Mouse (Mus musculus) stomach, embryonic 16.5 days (tissue): ENCODE data around the gene Insyn1. TPM values are rescaled to one million over a fixed set of nuclear protein-coding genes. Genes with fewer than 3 reads are reported as not detected.

ENCODE experiments used
- ATAC-seq: fragments of 200-750 bp; cut with Nextera tagmentation; 2 replicates; pipeline ENCODE4 v1.8.0; 2017; ENCODE audit warnings: moderate number of reproducible peaks, moderate TSS enrichment; ENCODE audit not compliant: insufficient read depth, low FRiP score
- H3K27ac ChIP-seq: fragments of 300-500 bp; sonication (generic); 2 replicates; pipeline ENCODE4 v1.5.1; 2014; ENCODE audit warnings: low read length
- H3K27me3 ChIP-seq: fragments of 300-500 bp; sonication (generic); 2 replicates; pipeline ENCODE4 v1.6.1; 2014; ENCODE audit warnings: low read length, control low read depth, mixed read lengths; ENCODE audit not compliant: control insufficient read depth, insufficient read depth
- H3K36me3 ChIP-seq: fragments of 300-500 bp; sonication (generic); 2 replicates; pipeline ENCODE4 v1.6.1; 2014; ENCODE audit warnings: low read length; ENCODE audit not compliant: control insufficient read depth, insufficient read depth
- H3K4me1 ChIP-seq: fragments of 300-500 bp; sonication (generic); 2 replicates; pipeline ENCODE4 v1.6.1; 2014; ENCODE audit warnings: low read length, control low read depth, mixed read lengths; ENCODE audit not compliant: control insufficient read depth, insufficient read depth
- H3K4me2 ChIP-seq: fragments of 300-500 bp; sonication (generic); 2 replicates; pipeline ENCODE4 v1.6.1; 2014; ENCODE audit warnings: low read depth, low read length, mixed read lengths
- H3K4me3 ChIP-seq: fragments of 300-500 bp; sonication (generic); replicated peaks from 2 replicates; pipeline ENCODE4 v1.5.1; 2014; ENCODE audit warnings: mild to moderate bottlenecking, low read length
- H3K9ac ChIP-seq: fragments of 300-500 bp; sonication (generic); 2 replicates; pipeline ENCODE4 v1.6.1; 2014; ENCODE audit warnings: low read length
- H3K9me3 ChIP-seq: fragments of 300-500 bp; sonication (generic); replicated peaks from 2 replicates; pipeline ENCODE4 v1.6.1; 2016; ENCODE audit warnings: low read length, control low read depth; ENCODE audit not compliant: control insufficient read depth
- WGBS: fragments of 180-500 bp; shearing (Covaris S2); extraction: QIAGEN DNeasy Blood & Tissue Kit; methylation state at CpG from one replicate; pipeline ENCODE4 v1.1.7; 2014; 5-methylcytosine and 5-hydroxymethylcytosine counted together
- polyA plus RNA-seq: library from polyadenylated mRNA; unstranded; fragments of >200 nt; fragmentation: Nextera tagmentation; extraction: Ambion mirVana; gene quantifications from 2 replicates; pipeline ENCODE4 v1.2.1, GENCODE M21; 2015

The Insyn1 gene
- polyA plus RNA-seq, 1 experiment from 2014 or later: 0.77 TPM

- ATAC-seq: no peak
- no peak overlapping the region for H3K27ac ChIP-seq
- H3K9ac ChIP-seq: no peak overlapping the region
- H3K9me3 ChIP-seq: no peaks in the 10 kb centered on the region
- H3K36me3 ChIP-seq: no peaks in the 10 kb centered on the region
- no peak overlapping the region for H3K4me2 ChIP-seq
- H3K4me1 ChIP-seq: no peaks in the 10 kb centered on the region
- H3K27me3 ChIP-seq: no peaks in the 10 kb centered on the region
- WGBS: 55% methylated on average over 6 of the region's 6 CpGs
- no peak overlapping the region for H3K4me3 ChIP-seq
Measured at GRCm38 (mm10) chr9:58470466-58470865, 17.9 kb upstream of the Insyn1 start.

- no peak overlapping the region for H3K9ac ChIP-seq
Measured at GRCm38 (mm10) chr9:58473211-58473815, 15.1 kb upstream of the Insyn1 start.

GRCm38 (mm10) chr9:58487076-58487475, 1.3 kb upstream of the Insyn1 start:
- H3K4me2 ChIP-seq: no peak overlapping the region

More at GRCm38 (mm10) chr9:58473211-58473815, 15.1 kb upstream of the Insyn1 start:
- no peaks in the 10 kb centered on the region for H3K27me3 ChIP-seq
- H3K27ac ChIP-seq: no peak overlapping the region
- H3K9me3 ChIP-seq: no peaks in the 10 kb centered on the region
- no peaks in the 10 kb centered on the region for H3K4me1 ChIP-seq
- no peak overlapping the region for H3K4me2 ChIP-seq
- WGBS: 68% methylated on average over 8 of the region's 8 CpGs
- H3K36me3 ChIP-seq: no peaks in the 10 kb centered on the region
- no peak overlapping the region for H3K4me3 ChIP-seq
- no peak for ATAC-seq

GRCm38 (mm10) chr9:58489133-58489864, 896 bp downstream of the Insyn1 start:
- H3K4me2 ChIP-seq: peak overlapping the region; percentile 95
- peaks cover 12% of the 10 kb centered on the region; the same call in 1 of the 2 replicates for H3K27me3 ChIP-seq
- no peak overlapping the region for H3K27ac ChIP-seq
- 0 out of 2 replicates have a peak, but pooled peaks cover 5% of the 10 kb centered on the region for H3K4me1 ChIP-seq
- no peaks in the 10 kb centered on the region for H3K9me3 ChIP-seq
- 8% methylated on average over 13 of the region's 13 CpGs for WGBS
- peak overlapping the region; percentile 82 for H3K9ac ChIP-seq
- peak; percentile 37; the same call in 1 of the 2 replicates for ATAC-seq
- H3K4me3 ChIP-seq: peak overlapping the region; percentile 67
- no peaks in the 10 kb centered on the region for H3K36me3 ChIP-seq

More at GRCm38 (mm10) chr9:58487076-58487475, 1.3 kb upstream of the Insyn1 start:
- Histone ChIP-seq H3K4me3 (no peak overlapping the region), H3K27me3 (peaks cover 12% of the 10 kb centered on the region; the same call in 1 of the 2 replicates), H3K9me3 (no peaks in the 10 kb centered on the region), H3K9ac (no peak overlapping the region), H3K36me3 (no peaks in the 10 kb centered on the region), H3K4me1 (0 out of 2 replicates have a peak, but pooled peaks cover 5% of the 10 kb centered on the region), H3K27ac (no peak overlapping the region)
- WGBS: 32% methylated on average over 3 of the region's 3 CpGs
- ATAC-seq: no peak

GRCm38 (mm10) chr9:58489865-58490165, 1.4 kb downstream of the Insyn1 start:
- H3K9ac ChIP-seq: peak overlapping the region; percentile 53
- 0 out of 2 replicates have a peak, but pooled peaks cover 5% of the 10 kb centered on the region for H3K4me1 ChIP-seq
- no peaks in the 10 kb centered on the region for H3K9me3 ChIP-seq
- peak overlapping the region; percentile 95 for H3K4me2 ChIP-seq
- ATAC-seq: no peak
- H3K27ac ChIP-seq: no peak overlapping the region
- peaks cover 12% of the 10 kb centered on the region; the same call in 1 of the 2 replicates for H3K27me3 ChIP-seq
- WGBS: 20% methylated on average over 7 of the region's 7 CpGs
- no peak overlapping the region for H3K4me3 ChIP-seq
- H3K36me3 ChIP-seq: no peaks in the 10 kb centered on the region

- 76% methylated on average over 2 of the region's 2 CpGs for WGBS
- Histone ChIP-seq H3K27ac (no peak overlapping the region), H3K36me3 (no peaks in the 10 kb centered on the region), H3K4me1 (0 out of 2 replicates have a peak, but pooled peaks cover 5% of the 10 kb centered on the region), H3K9me3 (no peaks in the 10 kb centered on the region), H3K9ac (no peak overlapping the region), H3K4me3 (no peak overlapping the region), H3K27me3 (peaks cover 12% of the 10 kb centered on the region; the same call in 1 of the 2 replicates), H3K4me2 (no peak overlapping the region)
- no peak for ATAC-seq
Measured at GRCm38 (mm10) chr9:58490391-58490790, 2.0 kb downstream of the Insyn1 start.

GRCm38 (mm10) chr9:58495035-58495434, 6.6 kb downstream of the Insyn1 start:
- no peak for ATAC-seq
- Histone ChIP-seq H3K4me3 (no peak overlapping the region), H3K36me3 (no peaks in the 10 kb centered on the region), H3K27me3 (peaks cover 4% of the 10 kb centered on the region; the same call in 1 of the 2 replicates), H3K4me1 (0 out of 2 replicates have a peak, but pooled peaks cover under 1% of the 10 kb centered on the region), H3K4me2 (no peak overlapping the region), H3K27ac (no peak overlapping the region), H3K9me3 (no peaks in the 10 kb centered on the region), H3K9ac (no peak overlapping the region)
- 63% methylated on average over 2 of the region's 2 CpGs for WGBS

GRCm38 (mm10) chr9:58496470-58497182, 8.2 kb downstream of the Insyn1 start:
- no peaks in the 10 kb centered on the region for H3K9me3 ChIP-seq

GRCm38 (mm10) chr9:58497942-58498341, 9.5 kb downstream of the Insyn1 start:
- Histone ChIP-seq H3K9me3 (no peaks in the 10 kb centered on the region), H3K4me2 (no peak overlapping the region), H3K27ac (no peak overlapping the region), H3K4me1 (no peaks in the 10 kb centered on the region), H3K4me3 (no peak overlapping the region), H3K9ac (no peak overlapping the region), H3K36me3 (no peaks in the 10 kb centered on the region), H3K27me3 (no peaks in the 10 kb centered on the region)
- ATAC-seq: no peak
- WGBS: 55% methylated on average over 4 of the region's 4 CpGs

More at GRCm38 (mm10) chr9:58496470-58497182, 8.2 kb downstream of the Insyn1 start:
- WGBS: 32% methylated on average over 4 of the region's 4 CpGs
- Histone ChIP-seq H3K27ac (no peak overlapping the region), H3K4me2 (no peak overlapping the region), H3K4me1 (no peaks in the 10 kb centered on the region), H3K9ac (no peak overlapping the region), H3K36me3 (no peaks in the 10 kb centered on the region), H3K27me3 (no peaks in the 10 kb centered on the region), H3K4me3 (no peak overlapping the region)
- ATAC-seq: no peak
